Mouse (Mus musculus) liver, adult 2 months (tissue): Measurements from ENCODE around the gene Pou3f3. TPM values are rescaled to one million over a fixed set of nuclear protein-coding genes. Genes with fewer than 3 reads are reported as not detected.

Source experiments
- DNase-seq: peaks from one replicate; pipeline ENCODE4 v3.0.0-alpha.2; 2011; ENCODE audit warnings: low read depth, low spot score; ENCODE audit errors: extremely low read depth
- H3K27ac ChIP-seq: fragments of 200-500 bp; replicated peaks from 2 replicates; pipeline ENCODE4 v1.5.1; 2012; ENCODE audit warnings: low read depth, mild to moderate bottlenecking, control low read depth, inconsistent platforms, low read length; ENCODE audit not compliant: insufficient read depth
- H3K27me3 ChIP-seq: fragments of 200-500 bp; 2 replicates; pipeline ENCODE4 v1.6.1; 2012; ENCODE audit warnings: mild to moderate bottlenecking, moderate library complexity, low read length, inconsistent platforms; ENCODE audit not compliant: control insufficient read depth, insufficient read depth
- H3K36me3 ChIP-seq: fragments of 200-500 bp; 2 replicates; pipeline ENCODE4 v1.6.1; 2012; ENCODE audit warnings: low read length, inconsistent platforms; ENCODE audit not compliant: control insufficient read depth, insufficient read depth
- H3K4me1 ChIP-seq: fragments of 200-500 bp; 2 replicates; pipeline ENCODE4 v1.6.1; 2011; ENCODE audit warnings: low read length; ENCODE audit not compliant: control insufficient read depth, insufficient read depth
- H3K4me3 ChIP-seq: fragments of 200-500 bp; 2 replicates; pipeline ENCODE4 v1.5.1; 2011; ENCODE audit warnings: low read depth, mild to moderate bottlenecking, control low read depth, low read length, moderate library complexity; ENCODE audit not compliant: insufficient read depth
- H3K79me2 ChIP-seq: fragments of 200-500 bp; 2 replicates; pipeline ENCODE4 v1.6.1; 2012; ENCODE audit warnings: inconsistent platforms, mild to moderate bottlenecking, low read length, moderate library complexity; ENCODE audit not compliant: control insufficient read depth, insufficient read depth
- H3K9ac ChIP-seq: fragments of 200-500 bp; 2 replicates; pipeline ENCODE4 v1.6.1; 2012; ENCODE audit warnings: low read depth, mild to moderate bottlenecking, control low read depth, inconsistent platforms, low read length
- CTCF ChIP-seq: fragments of 200-500 bp; IDR thresholded peaks from 2 replicates; pipeline ENCODE4 v1.5.1; 2011; ENCODE audit warnings: low read depth, low read length, control low read depth
- POLR2A ChIP-seq: fragments of 200-500 bp; IDR thresholded peaks from 2 replicates; pipeline ENCODE4 v1.6.1; 2011; ENCODE audit warnings: low read length, control low read depth; ENCODE audit not compliant: insufficient read depth; ENCODE audit errors: extremely low read depth
- WGBS: fragments of 180-500 bp; shearing (Covaris S2); methylation state at CpG from one replicate; pipeline ENCODE4 v1.1.7; 2018; 5-methylcytosine and 5-hydroxymethylcytosine counted together
- polyA plus RNA-seq: library from polyadenylated mRNA; depleted of rRNA; stranded (reverse); fragments of >200 nt; gene quantifications from 2 replicates; pipeline ENCODE4 v1.2.3, GENCODE M21; 2012
- total RNA-seq: library from RNA; depleted of rRNA; stranded (reverse); fragments of >200 nt; gene quantifications from 2 replicates; pipeline ENCODE4 v1.2.3, GENCODE M21; 2014

The Pou3f3 gene
- total and polyA plus RNA-seq, 2 experiments, result not detected

- Histone ChIP-seq H3K9ac (no peak overlapping the region), H3K4me3 (no peak overlapping the region), H3K4me1 (peaks cover 3% of the 10 kb centered on the region; the same call in 1 of the 2 replicates), H3K79me2 (no peaks in the 10 kb centered on the region), H3K27ac (no peak overlapping the region), H3K36me3 (no peaks in the 10 kb centered on the region), H3K27me3 (peaks cover 28% of the 10 kb centered on the region)
- no peak for DNase-seq
- no peak for TF ChIP-seq CTCF
- no peak for TF ChIP-seq POLR2A
- 21% methylated on average over 1 of the region's 1 CpGs for WGBS
Measured at GRCm38 (mm10) chr1:42692221-42692620, 3.3 kb upstream of the Pou3f3 start.

- H3K9ac ChIP-seq, result no peak overlapping the region
- H3K27me3 ChIP-seq, result peaks cover 38% of the 10 kb centered on the region
- peak; percentile 9 for DNase-seq
- WGBS, result 2% methylated on average over 21 of the region's 21 CpGs
- no peak overlapping the region for H3K27ac ChIP-seq
- no peak overlapping the region for H3K4me3 ChIP-seq
- no peaks in the 10 kb centered on the region for H3K79me2 ChIP-seq
- H3K36me3 ChIP-seq, result no peaks in the 10 kb centered on the region
- TF ChIP-seq CTCF (no peak), POLR2A (no peak)
- peaks cover 3% of the 10 kb centered on the region; the same call in 1 of the 2 replicates for H3K4me1 ChIP-seq
Measured at GRCm38 (mm10) chr1:42693101-42693715, 2.4 kb upstream of the Pou3f3 start.

GRCm38 (mm10) chr1:42693852-42694251 is 1.7 kb upstream of the Pou3f3 start:
- under 1% methylated on average over 22 of the region's 22 CpGs for WGBS
- Histone ChIP-seq H3K4me3 (no peak overlapping the region), H3K9ac (no peak overlapping the region), H3K27ac (no peak overlapping the region), H3K79me2 (no peaks in the 10 kb centered on the region), H3K36me3 (no peaks in the 10 kb centered on the region), H3K27me3 (peaks cover 41% of the 10 kb centered on the region), H3K4me1 (peaks cover 3% of the 10 kb centered on the region; the same call in 1 of the 2 replicates)
- DNase-seq, result no peak
- TF ChIP-seq CTCF, result no peak
- TF ChIP-seq POLR2A, result no peak

- H3K27ac ChIP-seq, result no peak overlapping the region
- no peak overlapping the region for H3K4me3 ChIP-seq
- WGBS, result under 1% methylated on average over 23 of the region's 26 CpGs
Measured at GRCm38 (mm10) chr1:42694290-42694664, 1.3 kb upstream of the Pou3f3 start.

GRCm38 (mm10) chr1:42694665-42695577 is 647 bp upstream of the Pou3f3 start:
- H3K79me2 ChIP-seq, result no peaks in the 10 kb centered on the region
- WGBS, result 3% methylated on average over 54 of the region's 60 CpGs
- DNase-seq, result no peak
- H3K9ac ChIP-seq, result no peak overlapping the region
- peaks cover 40% of the 10 kb centered on the region for H3K27me3 ChIP-seq
- peaks cover 3% of the 10 kb centered on the region; the same call in 1 of the 2 replicates for H3K4me1 ChIP-seq
- no peaks in the 10 kb centered on the region for H3K36me3 ChIP-seq
- H3K27ac ChIP-seq, result no peak overlapping the region
- TF ChIP-seq POLR2A, result no peak
- no peak for TF ChIP-seq CTCF
- no peak overlapping the region for H3K4me3 ChIP-seq

More at GRCm38 (mm10) chr1:42694290-42694664, 1.3 kb upstream of the Pou3f3 start:
- Histone ChIP-seq H3K27me3 (peaks cover 43% of the 10 kb centered on the region), H3K79me2 (no peaks in the 10 kb centered on the region), H3K4me1 (peaks cover 3% of the 10 kb centered on the region; the same call in 1 of the 2 replicates), H3K36me3 (no peaks in the 10 kb centered on the region), H3K9ac (no peak overlapping the region)
- DNase-seq, result no peak
- TF ChIP-seq POLR2A (no peak), CTCF (no peak)
